Mouse (Mus musculus): ENCODE results near the gene Rin3.

DNA sequence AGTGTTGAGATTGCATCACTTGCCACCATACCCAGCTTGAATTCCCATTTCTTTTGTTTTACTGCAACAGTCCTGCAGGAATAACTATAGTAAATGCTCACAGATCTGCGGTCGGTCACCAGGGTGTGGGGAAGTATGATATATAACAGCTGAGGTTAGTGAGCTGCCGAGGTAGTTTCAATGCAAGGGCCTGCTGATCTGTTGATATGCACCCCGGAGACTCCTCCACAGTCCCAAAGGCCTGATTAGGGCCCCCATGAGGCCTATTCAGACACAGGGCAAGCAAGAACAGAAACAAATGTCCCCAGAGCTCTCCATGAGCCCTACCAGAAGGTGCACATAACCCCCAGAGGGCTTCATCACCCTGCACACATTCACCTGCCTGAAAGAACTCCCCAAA, 147.4 kb downstream of the Rin3 start:
- no peak for TF ChIP-seq CTCF (IDR thresholded peaks at IDR 0.05; ENCODE audit: low read depth)
- no peak for TF ChIP-seq EP300 (optimal IDR thresholded peaks at IDR 0.05)
